Mouse (Mus musculus): Measurements from ENCODE around the gene Stk11ip.

Stk11ip gene

DNA sequence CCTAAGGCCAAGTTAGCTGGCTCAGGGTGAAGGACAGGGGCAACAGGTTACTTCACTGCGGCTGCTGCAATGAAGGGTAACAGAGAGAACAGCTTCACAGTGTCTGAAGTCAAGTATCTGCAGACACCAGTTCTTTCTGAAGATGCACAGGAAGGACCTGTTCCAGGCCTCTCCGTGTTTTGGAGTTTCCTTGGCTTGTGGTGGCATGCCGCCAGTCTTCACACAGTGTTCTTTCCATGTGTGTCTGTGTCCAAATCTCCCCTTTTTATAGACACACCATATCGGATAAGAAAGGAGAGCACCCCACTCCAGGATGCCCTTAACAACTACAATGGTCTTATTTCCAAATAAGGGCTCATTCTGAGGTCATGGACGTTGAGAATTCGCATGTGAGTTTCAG is 23.0 kb downstream of the Stk11ip start:
- DNase-seq = no peak

DNA sequence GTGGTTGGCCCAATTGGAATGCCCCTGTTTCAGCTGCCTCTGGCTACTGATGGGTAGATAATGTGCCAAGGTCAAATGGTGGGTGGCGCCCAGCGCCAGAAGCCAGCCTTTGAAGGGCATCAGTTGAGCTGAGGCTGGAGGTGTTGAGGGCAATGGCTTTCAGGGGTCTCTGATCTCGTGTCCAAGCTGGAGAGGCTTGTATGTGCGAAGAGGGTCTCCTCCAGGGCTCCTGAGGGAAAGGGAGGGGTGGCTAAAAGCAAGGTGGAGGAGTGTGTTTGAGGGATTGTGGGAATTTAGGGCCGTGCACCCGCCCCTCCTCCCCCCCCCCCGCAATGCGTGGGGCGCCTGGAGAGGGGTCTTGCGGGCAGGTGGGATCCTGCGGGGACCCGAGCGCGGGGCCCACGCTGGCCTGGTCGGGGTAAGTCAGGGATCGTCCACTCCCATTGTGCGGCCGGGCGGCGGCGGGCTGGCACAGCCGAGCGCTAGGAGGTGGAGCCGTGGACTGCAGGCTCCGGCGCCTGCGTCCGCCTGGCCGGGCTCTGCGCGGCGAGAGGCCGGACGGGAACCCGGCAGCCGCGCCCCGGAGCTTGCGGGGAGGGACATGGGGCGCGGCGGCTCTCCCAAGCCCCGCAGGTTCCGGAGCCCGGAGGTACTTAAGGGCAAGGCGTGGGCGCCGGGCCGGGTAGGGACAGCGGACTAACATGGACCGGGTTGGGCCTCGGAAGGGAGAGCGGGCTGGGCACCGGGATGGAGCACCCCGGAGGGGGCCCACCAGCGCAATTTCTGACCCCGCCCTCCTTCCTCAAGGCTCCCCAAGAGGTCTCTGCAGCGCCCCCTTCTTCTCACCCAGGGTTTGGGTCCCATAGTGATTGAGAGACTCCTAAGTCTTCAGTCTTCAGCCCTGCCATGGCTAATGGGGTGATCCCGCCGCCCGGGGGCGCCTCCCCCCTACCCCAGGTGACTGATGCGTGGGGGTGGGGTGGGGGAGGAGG is 24.9 kb downstream of the Stk11ip start, which contains the start of gene Slc4a3:
Gene Slc4a3, plus strand, starts transcription at position 302 of the 992 bp plus-strand sequence.
- peak; percentile 58 for DNase-seq

DNA sequence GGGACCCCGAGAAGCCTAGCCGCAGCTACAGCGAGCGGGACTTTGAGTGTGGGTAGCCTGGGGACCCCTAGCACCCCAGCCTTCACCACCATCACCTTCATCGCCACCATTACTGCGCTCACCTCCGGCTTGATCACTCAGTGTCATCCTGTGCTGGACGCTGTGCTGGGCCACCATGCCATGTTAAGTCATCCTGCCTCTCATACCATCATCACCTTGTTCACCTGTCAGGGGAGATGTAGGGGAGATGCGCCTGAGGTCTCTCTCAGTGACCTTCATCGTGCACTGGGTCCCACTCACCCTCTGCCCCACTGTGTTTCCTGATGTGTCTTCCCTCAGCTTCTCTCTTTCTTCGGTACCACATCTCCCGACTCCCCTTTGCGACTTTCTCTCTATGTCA is 26.0 kb downstream of the Stk11ip start:
- no peak for DNase-seq

DNA sequence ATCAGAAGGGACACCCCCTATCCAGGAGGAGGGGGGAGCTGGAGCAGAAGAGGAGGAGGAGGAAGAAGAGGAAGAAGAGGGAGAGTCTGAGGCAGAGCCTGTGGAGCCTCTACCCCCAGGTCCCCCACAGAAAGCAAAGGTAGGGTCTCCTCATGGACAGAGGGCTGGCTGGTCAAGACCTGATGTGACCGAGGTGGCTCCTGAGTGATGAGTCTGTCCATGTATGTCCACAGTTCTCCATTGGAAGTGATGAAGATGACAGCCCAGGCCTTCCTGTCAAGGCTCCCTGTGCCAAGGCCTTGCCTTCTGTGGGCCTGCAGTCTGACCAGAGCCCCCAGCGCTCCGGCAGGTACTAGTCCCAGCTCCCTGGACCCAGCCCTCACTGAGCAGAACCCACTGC is 26.8 kb downstream of the Stk11ip start:
- no peak for DNase-seq

DNA sequence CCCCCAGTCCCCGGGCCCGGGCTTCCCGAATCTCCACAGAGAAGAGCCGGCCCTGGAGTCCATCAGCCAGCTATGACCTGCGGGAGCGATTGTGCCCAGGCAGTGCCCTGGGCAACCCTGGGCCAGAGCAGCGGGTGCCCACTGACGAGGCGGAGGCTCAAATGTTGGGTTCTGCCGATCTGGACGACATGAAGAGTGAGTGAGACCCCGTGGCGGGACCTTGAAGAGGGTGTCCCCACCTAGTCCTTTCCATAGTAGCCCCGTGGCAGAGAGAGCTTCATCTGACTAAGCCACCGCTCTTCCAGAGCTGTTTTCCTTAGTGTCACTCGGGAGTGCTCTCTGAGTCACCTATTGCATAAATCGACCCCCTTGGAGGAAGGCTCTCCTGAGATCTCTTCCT is 27.5 kb downstream of the Stk11ip start:
- DNase-seq = no peak

DNA sequence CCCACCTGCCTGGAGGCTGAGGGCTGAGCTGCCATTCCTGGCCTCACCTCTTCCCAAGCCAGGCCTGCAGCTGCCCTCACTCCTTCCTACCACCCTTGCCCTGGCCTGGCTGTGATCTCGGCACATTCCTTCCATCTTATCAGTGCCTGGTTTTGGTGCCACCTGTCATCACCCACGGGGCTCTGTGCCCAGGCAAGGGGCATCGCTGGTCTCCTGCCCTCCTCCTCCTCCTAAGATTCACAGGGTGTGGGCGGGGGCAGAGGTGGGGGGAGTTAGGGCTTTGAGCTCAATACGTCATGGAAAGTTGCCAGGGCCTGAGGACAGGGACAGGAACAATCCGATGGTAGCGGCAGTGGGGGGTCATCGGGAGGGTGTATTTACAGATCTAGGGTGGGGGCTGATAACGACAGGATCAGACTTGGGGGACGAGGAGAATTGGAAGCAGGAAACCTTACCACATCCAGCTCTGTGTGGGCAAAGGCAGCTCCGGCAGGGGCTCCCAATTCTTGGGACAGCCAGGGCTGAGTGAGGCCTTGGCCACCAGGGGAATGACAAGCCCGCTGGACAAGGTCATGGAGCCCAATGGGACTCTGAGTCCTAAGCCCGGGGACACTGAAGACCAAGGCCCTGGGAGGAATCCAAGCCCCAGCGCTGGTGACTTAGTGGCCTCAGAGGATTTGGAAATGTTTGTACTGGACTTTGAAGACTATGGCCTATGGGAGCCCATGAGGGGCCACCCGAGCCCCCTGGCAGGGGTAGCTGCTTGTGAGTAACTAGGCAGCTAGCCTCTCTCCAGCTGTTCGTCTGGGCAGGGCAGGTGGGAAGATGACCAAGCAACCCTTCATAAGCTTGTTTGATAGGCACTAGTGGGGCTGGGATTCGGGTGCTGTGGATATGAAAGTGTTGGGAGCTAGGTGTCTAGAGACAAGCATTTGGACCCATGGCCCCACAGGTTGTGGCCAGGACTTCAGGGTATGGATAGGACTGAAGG is 28.3 kb downstream of the Stk11ip start:
- DNase-seq = no peak

DNA sequence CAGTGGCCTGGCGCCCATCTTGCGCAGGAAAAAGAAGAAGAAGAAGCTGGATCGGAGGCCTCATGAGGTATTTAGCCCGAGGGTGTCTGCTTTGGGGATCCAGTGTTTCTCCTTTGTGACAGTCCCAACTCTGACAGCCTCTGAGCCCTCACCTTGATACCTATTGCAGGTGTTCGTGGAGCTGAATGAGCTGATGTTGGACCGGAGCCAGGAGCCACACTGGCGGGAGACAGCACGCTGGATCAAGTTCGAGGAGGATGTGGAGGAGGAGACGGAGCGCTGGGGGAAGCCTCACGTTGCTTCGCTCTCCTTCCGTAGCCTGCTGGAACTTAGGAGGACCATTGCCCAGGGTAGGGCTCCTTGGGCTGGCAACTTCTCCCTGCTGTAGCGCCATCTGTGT is 29.3 kb downstream of the Stk11ip start:
- no peak for DNase-seq

DNA sequence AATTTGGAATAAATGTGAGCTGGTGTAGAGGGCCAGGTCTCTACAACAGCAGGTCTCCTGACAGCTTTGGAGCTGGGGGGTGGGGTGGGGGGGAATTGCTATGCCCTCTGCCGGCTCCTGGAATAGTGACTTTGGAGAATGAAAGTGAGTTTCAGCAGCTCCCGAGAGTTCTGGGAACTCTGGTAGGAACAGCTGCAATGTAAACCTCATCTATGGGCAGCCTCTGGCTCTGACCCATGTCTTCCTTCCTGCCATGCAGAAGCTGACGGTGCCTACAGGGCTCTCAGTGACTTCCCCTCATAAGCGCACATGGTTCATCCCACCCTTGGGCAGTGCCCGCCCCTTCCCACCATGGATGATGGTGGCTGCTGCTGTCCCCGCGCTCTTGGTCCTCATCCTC is 34.4 kb downstream of the Stk11ip start:
- no peak for DNase-seq

DNA sequence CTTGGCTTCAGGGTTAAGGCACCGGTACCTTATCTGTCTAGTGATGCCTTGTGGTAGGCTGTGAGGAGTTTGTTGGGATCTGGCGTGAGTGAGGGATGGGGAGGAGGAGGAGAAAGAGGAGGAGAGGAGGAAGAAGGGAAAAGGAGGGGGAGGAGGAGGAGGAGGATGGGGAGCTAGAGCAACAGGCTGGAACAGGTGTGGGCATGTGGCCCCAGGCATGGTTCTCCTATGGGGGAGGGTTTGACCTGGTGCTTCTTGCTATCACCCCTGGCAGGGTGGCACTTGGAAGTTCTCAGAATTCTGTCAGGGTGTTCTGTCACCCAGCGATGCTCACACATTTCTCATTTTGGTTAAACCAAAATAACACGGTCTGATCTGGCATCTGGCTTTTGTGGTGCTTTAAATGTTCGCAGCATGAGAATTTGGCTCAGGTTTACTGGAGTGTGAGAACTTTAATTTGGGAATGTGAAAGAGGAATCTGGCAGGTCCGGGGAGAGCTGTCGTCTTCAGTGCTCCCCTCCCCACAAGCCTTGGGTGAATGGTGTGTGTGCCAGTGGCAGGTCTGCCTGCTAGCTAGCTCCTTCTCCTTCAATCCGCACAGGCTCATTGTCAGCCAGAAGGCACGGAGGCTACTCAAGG is 34.9 kb downstream of the Stk11ip start:
- DNase-seq = no peak

DNA sequence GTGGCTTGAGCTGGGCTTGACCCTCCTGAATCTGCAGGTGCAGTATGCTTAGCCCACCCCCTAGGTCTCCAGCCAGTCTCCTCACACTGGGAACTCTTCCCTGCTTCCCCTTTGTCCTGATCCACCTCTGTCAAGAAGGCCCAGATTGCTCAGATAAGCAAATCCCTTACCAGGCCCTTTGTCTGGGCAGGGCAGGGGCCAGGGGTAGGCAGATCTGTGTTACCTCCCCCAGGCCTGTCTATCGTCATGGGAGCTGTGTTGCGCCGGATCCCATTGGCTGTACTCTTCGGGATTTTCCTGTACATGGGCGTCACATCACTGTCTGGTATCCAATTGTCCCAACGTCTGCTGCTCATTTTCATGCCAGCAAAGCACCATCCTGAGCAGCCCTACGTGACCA is 35.7 kb downstream of the Stk11ip start:
- DNase-seq = no peak

DNA sequence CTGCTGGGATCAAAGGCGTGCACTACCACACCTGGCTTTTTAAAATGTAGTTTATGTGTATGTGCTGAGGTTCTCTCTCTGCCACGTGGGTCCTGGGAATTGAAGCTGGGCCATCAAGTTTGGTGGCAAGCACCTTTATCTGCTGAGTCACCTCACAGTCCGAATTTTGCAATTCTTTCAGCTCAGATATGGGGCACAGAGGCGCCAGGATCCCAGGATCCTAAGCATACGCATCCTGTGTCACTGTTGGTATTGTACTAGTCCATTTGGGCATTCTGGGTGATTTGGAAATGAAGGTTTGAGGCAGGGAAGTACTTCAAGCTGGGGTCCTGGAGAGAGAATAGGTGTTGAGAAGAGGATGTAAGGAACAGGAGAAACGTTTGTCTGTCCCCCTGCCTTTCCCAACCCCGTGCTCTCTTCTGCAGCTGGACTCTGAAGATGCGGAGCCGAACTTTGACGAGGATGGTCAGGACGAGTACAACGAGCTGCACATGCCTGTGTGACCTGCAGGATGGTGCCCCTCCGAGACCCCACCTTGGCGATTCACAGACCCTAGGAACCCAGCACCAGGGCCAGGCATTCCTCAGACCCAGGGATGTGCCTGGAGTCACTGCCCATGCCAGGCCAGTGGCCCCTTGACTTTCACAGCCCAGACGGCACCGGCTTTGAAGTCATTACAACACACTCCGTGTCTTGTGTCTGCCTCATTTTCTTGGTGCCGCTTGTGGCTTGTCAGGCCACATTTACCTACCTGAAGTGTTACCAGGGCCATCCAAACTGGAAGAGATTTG is 37.3 kb downstream of the Stk11ip start:
- no peak for DNase-seq

DNA sequence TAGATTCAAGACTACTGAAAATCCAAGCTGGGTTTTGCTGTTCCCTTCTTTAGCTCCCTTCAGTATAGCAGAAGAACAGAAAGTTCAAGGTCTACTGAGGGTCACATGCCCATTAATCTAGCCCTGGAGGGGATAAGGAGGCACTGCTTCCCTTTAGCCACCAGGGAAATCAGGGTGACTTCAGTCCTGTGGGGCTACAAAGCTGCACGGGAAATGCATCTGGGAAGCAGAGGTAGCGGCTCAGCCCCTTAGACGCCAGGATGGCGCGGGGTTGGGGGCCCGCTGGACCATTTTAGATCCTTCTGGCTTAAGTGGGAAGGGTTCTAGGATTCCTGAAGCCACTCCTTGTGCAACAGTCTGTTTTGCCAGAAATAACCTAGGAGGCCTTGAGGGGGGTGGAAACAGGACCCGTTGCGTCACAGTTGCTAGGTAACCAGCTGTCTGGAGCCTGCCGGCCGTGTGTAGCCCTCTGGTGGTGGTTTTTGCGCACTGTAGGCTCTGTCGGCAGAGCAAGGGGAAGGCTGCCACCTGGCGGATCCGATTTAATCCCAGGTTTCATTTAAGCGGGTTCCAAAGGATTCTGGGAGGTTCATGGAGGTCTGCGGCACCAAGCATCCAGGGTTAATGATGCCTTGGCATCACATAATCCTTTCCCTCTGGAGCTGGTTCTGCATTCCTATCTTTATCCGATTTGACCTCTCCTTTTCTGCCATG is 38.0 kb downstream of the Stk11ip start:
- peak; percentile 96 for DNase-seq

DNA sequence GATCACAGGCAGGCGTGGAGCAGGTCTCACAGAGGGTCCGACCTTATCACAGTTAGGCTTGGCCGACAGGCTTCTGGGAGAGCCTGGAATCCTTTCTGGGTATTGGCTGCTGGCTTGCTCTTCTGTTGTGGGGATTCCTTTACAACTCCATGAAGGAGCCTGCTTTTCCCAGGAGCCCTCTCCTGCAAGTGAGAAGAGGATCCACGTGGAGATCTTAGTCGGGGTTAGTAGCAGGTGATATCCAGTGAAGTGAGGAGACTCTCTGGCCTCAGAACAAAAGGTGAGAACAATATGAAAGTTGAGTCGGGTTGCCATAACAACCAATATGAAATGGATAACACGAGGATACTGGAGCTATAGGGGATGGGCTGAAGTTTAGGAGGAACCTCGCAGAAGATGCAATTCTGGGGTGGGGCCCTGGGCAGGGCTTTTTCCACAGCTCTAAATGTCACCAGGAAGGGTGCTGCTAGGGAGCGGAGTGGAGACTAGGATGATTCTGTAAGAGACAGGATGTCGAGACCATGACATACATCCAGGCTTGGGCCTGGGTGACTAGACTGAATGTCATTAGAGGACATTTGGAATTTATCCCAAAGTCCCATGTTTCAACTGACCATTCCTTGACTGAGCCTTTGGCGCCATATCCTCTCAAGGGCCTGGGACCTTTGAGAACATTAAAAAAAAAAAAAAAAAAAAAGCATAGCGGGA is 39.0 kb downstream of the Stk11ip start:
- DNase-seq = no peak

DNA sequence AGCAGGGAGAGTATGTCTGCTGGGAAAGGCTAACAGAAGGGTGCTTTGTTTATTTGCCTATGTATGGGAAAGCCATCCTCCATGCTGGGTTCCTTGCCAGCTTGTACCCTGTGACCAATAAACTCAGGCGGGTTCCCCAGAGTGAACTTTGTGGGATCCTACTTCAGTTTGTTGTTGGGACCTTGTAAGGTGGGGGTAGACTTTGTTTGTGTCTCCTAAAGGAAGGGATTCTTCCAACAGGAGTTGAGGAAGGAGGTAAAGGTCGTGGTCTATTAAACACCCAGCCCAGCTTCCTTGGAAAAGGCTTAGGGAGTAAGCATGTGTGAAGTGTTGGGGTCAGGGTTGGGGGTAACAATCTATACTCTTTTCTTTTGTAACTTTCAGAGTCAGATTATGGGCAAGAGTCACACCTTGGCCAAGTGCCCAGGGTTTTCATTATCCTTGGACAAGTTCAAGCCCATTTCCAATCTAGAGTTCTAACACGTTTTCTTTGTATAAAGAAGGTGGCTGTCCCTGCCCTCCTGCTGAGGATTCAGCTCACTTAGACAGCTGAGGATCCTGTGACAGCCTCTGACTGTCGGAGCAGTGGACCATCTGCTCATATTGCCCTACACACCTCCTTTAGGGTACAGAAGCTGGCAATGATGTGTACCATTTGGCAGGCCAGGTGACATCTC is 40.0 kb downstream of the Stk11ip start:
- no peak for DNase-seq

DNA sequence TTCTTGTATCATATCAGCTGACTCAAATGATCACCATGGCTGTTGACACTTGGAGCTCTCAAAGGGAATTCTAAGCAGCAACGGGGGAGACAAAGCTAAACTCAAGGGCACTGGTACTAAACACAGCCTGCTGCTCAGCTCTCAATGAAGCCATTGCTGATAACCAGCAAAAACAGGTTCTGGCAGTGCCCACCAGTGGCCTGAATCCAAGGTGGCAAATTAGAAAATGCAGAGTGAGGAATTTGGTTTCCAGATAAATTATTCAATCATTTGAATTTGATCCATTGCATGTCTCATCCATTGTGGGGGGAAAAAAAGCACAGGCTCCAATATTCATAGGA is 40.5 kb downstream of the Stk11ip start:
- DNase-seq = no peak

DNA sequence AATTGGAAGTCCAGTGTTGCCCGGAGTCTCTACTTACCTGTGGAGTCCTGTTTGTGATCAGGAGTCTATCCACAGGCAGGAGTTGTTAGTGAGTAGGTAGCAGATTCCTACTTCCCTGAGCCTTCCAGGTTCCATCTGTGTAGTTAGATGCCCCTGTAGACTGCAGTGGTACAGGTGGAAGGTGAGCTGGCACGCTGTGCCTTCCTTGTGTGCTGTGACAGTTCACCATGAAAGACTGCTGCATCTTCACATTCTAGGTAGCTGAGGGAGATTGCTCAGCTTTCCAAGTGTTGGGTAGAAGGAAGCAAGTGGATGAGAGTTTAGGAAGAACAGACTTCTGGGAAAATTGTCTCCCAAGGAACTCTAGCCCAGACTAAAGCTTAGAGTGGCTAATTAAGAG is 42.8 kb downstream of the Stk11ip start:
- DNase-seq = no peak

DNA sequence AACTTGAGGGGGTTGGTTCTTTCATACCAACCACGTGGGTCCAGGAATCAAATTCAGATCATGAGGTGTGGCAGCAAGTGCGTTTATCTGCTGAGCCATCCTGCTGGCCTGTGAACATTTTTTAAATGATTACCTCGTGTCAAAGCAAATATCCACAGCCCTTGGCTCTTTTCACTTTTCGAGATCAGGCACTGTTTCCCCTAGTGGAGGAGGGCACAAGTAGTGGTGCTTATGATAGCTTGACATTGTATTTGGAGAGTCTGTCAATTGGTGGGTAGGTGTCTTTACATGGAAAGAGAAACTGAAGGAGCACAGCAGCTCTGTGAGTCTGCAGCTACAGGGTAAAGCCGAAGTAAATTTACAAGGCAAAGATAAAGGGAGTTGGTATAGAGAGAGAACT is 43.6 kb downstream of the Stk11ip start:
- no peak for DNase-seq

DNA sequence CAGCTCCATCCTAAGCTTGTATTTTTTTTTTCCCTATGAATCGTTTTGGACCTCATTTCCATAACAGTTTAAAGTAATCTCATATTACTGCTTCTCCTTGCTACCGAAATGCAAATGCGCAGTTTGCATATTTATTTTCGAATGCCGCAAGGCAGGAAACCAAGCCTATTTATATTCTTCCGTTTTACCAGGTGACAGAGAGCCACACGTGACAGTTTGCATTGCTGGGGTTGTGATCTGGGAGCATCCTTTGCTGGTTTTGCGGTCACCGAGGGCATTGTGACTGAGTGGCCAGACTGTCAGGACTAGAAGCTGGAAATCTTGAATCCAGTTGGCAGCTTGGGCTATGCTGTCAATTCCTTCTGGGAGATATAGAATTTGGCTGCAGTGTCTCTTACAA is 44.3 kb downstream of the Stk11ip start:
- no peak for DNase-seq

DNA sequence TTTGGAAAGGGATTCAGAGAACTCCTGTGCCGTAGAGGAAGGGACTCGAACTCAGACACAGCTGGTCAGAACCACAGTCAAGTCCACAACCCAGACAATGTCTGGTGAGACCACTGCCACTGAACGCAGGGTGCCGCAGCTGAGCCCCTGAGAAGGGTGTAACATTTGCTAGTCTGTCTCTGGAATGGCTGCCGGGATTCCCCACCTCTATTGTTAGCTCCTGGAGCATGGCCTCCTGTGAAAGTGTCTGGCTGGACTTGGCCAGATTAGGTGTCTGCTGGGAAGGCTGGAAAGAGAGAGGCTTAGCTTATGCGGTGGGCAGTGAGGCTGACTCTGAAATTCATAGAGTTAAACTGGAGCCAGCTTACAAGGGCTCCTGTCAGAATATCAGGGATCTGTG is 49.1 kb downstream of the Stk11ip start:
- no peak for DNase-seq

DNA sequence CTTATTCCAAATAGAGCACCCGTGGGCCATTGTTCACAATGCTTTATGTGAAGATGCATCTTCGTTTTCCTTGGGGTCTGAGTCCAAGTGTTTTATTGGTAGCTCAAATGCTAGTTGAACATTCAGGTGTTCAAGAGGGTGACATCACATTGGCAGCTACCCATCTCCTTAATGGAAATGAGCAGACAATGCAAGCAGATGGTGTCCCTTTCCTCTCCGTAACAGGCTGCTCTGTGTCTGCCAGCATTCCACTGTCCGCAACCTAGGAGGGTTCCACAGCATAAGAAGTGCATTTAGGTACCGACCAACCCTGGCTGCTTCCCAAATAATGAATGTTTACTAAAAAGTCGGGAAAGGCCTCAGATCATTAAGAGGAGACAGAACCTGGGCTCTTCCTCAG is 51.4 kb downstream of the Stk11ip start:
- no peak for DNase-seq
